Mouse (Mus musculus): Measurements from ENCODE around the gene Ccdc15. TPM values are rescaled to one million over a fixed set of nuclear protein-coding genes. Genes with fewer than 3 reads are reported as not detected.
"Not testable (repeated sequence)": the region's sequence is repeated elsewhere in the genome, so short reads cannot be mapped to it uniquely, and the experiment has no call there.

The Ccdc15 gene
- polyA plus RNA-seq, 1 experiment from 2014 or later: 8.7 TPM

- Histone ChIP-seq H3K27me3 (ENCODE audit: control insufficient read depth, insufficient read depth, low read length) (no peaks in the 10 kb centered on the region), H3K36me3 (ENCODE audit: control insufficient read depth, insufficient read depth, low read length) (no peaks in the 10 kb centered on the region), H3K4me2 (ENCODE audit: low read depth, low read length) (no peak overlapping the region), H3K9me3 (ENCODE audit: control insufficient read depth, low read length) (no peaks in the 10 kb centered on the region), H3K27ac (ENCODE audit: low read depth, low read length) (no peak overlapping the region), H3K4me1 (ENCODE audit: control insufficient read depth, insufficient read depth, low read length) (no peaks in the 10 kb centered on the region), H3K9ac (replicated peaks; ENCODE audit: low read depth, low read length) (no peak overlapping the region), H3K4me3 (ENCODE audit: low read depth, low read length) (no peak overlapping the region)
- 83% methylated on average over 1 of the region's 1 CpGs for WGBS
- ATAC-seq (ENCODE audit: low read depth): no peak
Observed at GRCm38 (mm10) chr9:37301720-37302119, 46.5 kb downstream of the Ccdc15 start.

- not testable (repeated sequence) for H3K4me1 ChIP-seq (ENCODE audit: control insufficient read depth, insufficient read depth, low read length); H3K36me3 ChIP-seq (ENCODE audit: control insufficient read depth, insufficient read depth, low read length); H3K27ac ChIP-seq (ENCODE audit: low read depth, low read length); H3K9ac ChIP-seq (replicated peaks; ENCODE audit: low read depth, low read length); H3K4me2 ChIP-seq (ENCODE audit: low read depth, low read length); H3K4me3 ChIP-seq (ENCODE audit: low read depth, low read length); ATAC-seq (ENCODE audit: low read depth); H3K27me3 ChIP-seq (ENCODE audit: control insufficient read depth, insufficient read depth, low read length); H3K9me3 ChIP-seq (ENCODE audit: control insufficient read depth, low read length)
- 80% methylated on average over 1 of the region's 1 CpGs for WGBS
Observed at GRCm38 (mm10) chr9:37300501-37300900, 47.7 kb downstream of the Ccdc15 start.

- Histone ChIP-seq H3K4me3 (ENCODE audit: low read depth, low read length) (no peak overlapping the region), H3K9ac (replicated peaks; ENCODE audit: low read depth, low read length) (no peak overlapping the region), H3K4me1 (ENCODE audit: control insufficient read depth, insufficient read depth, low read length) (no peaks in the 10 kb centered on the region), H3K27me3 (ENCODE audit: control insufficient read depth, insufficient read depth, low read length) (no peaks in the 10 kb centered on the region), H3K9me3 (ENCODE audit: control insufficient read depth, low read length) (no peaks in the 10 kb centered on the region), H3K36me3 (ENCODE audit: control insufficient read depth, insufficient read depth, low read length) (no peaks in the 10 kb centered on the region), H3K27ac (ENCODE audit: low read depth, low read length) (no peak overlapping the region), H3K4me2 (ENCODE audit: low read depth, low read length) (no peak overlapping the region)
- no peak for ATAC-seq (ENCODE audit: low read depth)
Observed at GRCm38 (mm10) chr9:37295586-37295985, 52.6 kb downstream of the Ccdc15 start.

GRCm38 (mm10) chr9:37266622-37267021, 81.6 kb downstream of the Ccdc15 start:
- Histone ChIP-seq H3K36me3 (ENCODE audit: control insufficient read depth, insufficient read depth, low read length) (no peaks in the 10 kb centered on the region), H3K4me3 (ENCODE audit: low read depth, low read length) (no peak overlapping the region), H3K27me3 (ENCODE audit: control insufficient read depth, insufficient read depth, low read length) (no peaks in the 10 kb centered on the region), H3K9ac (replicated peaks; ENCODE audit: low read depth, low read length) (no peak overlapping the region), H3K27ac (ENCODE audit: low read depth, low read length) (no peak overlapping the region), H3K4me1 (ENCODE audit: control insufficient read depth, insufficient read depth, low read length) (no peaks in the 10 kb centered on the region), H3K9me3 (ENCODE audit: control insufficient read depth, low read length) (no peaks in the 10 kb centered on the region), H3K4me2 (ENCODE audit: low read depth, low read length) (no peak overlapping the region)
- 88% methylated on average over 2 of the region's 2 CpGs for WGBS
- ATAC-seq (ENCODE audit: low read depth): no peak

GRCm38 (mm10) chr9:37255889-37256225, 92.4 kb downstream of the Ccdc15 start:
- 30% methylated on average over 7 of the region's 7 CpGs for WGBS
- peak; percentile 80 for ATAC-seq (ENCODE audit: low read depth)

GRCm38 (mm10) chr9:37255149-37255888, 92.9 kb downstream of the Ccdc15 start, which contains the start of gene Slc37a2:
Gene Slc37a2 (minus strand): TSS chr9:37255738.
- Histone ChIP-seq H3K4me1 (ENCODE audit: control insufficient read depth, insufficient read depth, low read length) (peaks cover 6% of the 10 kb centered on the region; the same call in 1 of the 2 replicates), H3K4me2 (ENCODE audit: low read depth, low read length) (peak within 1 kb of the TSS; percentile 72), H3K9me3 (ENCODE audit: control insufficient read depth, low read length) (no peaks in the 10 kb centered on the region), H3K4me3 (ENCODE audit: low read depth, low read length) (peak within 1 kb of the TSS; percentile 29), H3K27me3 (ENCODE audit: control insufficient read depth, insufficient read depth, low read length) (peaks cover 4% of the 10 kb centered on the region; the same call in 1 of the 2 replicates), H3K36me3 (ENCODE audit: control insufficient read depth, insufficient read depth, low read length) (no peaks in the 10 kb centered on the region), H3K9ac (replicated peaks; ENCODE audit: low read depth, low read length) (peak within 1 kb of the TSS; percentile 39), H3K27ac (ENCODE audit: low read depth, low read length) (no peak within 1 kb of the TSS)
- ATAC-seq (ENCODE audit: low read depth): peak; percentile 83
- WGBS: 2% methylated on average over 38 of the region's 38 CpGs

More at GRCm38 (mm10) chr9:37255889-37256225, 92.4 kb downstream of the Ccdc15 start:
- Histone ChIP-seq H3K4me1 (ENCODE audit: control insufficient read depth, insufficient read depth, low read length) (peaks cover 6% of the 10 kb centered on the region; the same call in 1 of the 2 replicates), H3K36me3 (ENCODE audit: control insufficient read depth, insufficient read depth, low read length) (no peaks in the 10 kb centered on the region), H3K9ac (replicated peaks; ENCODE audit: low read depth, low read length) (no peak overlapping the region), H3K27ac (ENCODE audit: low read depth, low read length) (no peak overlapping the region), H3K4me3 (ENCODE audit: low read depth, low read length) (no peak overlapping the region), H3K9me3 (ENCODE audit: control insufficient read depth, low read length) (no peaks in the 10 kb centered on the region), H3K4me2 (ENCODE audit: low read depth, low read length) (peak overlapping the region; percentile 72), H3K27me3 (ENCODE audit: control insufficient read depth, insufficient read depth, low read length) (peaks cover 4% of the 10 kb centered on the region; the same call in 1 of the 2 replicates)

GRCm38 (mm10) chr9:37254531-37255110, 93.6 kb downstream of the Ccdc15 start:
- no peak overlapping the region for H3K9ac ChIP-seq (replicated peaks; ENCODE audit: low read depth, low read length)

GRCm38 (mm10) chr9:37250631-37251030, 97.6 kb downstream of the Ccdc15 start:
- Histone ChIP-seq H3K4me3 (ENCODE audit: low read depth, low read length) (no peak overlapping the region), H3K4me2 (ENCODE audit: low read depth, low read length) (no peak overlapping the region), H3K4me1 (ENCODE audit: control insufficient read depth, insufficient read depth, low read length) (peaks cover 4% of the 10 kb centered on the region; the same call in 1 of the 2 replicates), H3K9me3 (ENCODE audit: control insufficient read depth, low read length) (no peaks in the 10 kb centered on the region), H3K27me3 (ENCODE audit: control insufficient read depth, insufficient read depth, low read length) (peaks cover 4% of the 10 kb centered on the region; the same call in 1 of the 2 replicates), H3K36me3 (ENCODE audit: control insufficient read depth, insufficient read depth, low read length) (no peaks in the 10 kb centered on the region), H3K27ac (ENCODE audit: low read depth, low read length) (no peak overlapping the region), H3K9ac (replicated peaks; ENCODE audit: low read depth, low read length) (no peak overlapping the region)
- WGBS: 88% methylated on average over 6 of the region's 6 CpGs
- no peak for ATAC-seq (ENCODE audit: low read depth)

More at GRCm38 (mm10) chr9:37254531-37255110, 93.6 kb downstream of the Ccdc15 start:
- Histone ChIP-seq H3K36me3 (ENCODE audit: control insufficient read depth, insufficient read depth, low read length) (no peaks in the 10 kb centered on the region), H3K9me3 (ENCODE audit: control insufficient read depth, low read length) (no peaks in the 10 kb centered on the region), H3K27me3 (ENCODE audit: control insufficient read depth, insufficient read depth, low read length) (peaks cover 4% of the 10 kb centered on the region; the same call in 1 of the 2 replicates), H3K27ac (ENCODE audit: low read depth, low read length) (no peak overlapping the region), H3K4me3 (ENCODE audit: low read depth, low read length) (peak overlapping the region; percentile 29; the same call in 1 of the 2 replicates), H3K4me2 (ENCODE audit: low read depth, low read length) (peak overlapping the region; percentile 72), H3K4me1 (ENCODE audit: control insufficient read depth, insufficient read depth, low read length) (peaks cover 6% of the 10 kb centered on the region; the same call in 1 of the 2 replicates)
- WGBS: 23% methylated on average over 6 of the region's 6 CpGs
- ATAC-seq (ENCODE audit: low read depth): no peak

- no peak overlapping the region for H3K4me3 ChIP-seq (ENCODE audit: low read depth, low read length)
- H3K27me3 ChIP-seq (ENCODE audit: control insufficient read depth, insufficient read depth, low read length): peaks cover 4% of the 10 kb centered on the region; the same call in 1 of the 2 replicates
- H3K9ac ChIP-seq (replicated peaks; ENCODE audit: low read depth, low read length): no peak overlapping the region
- WGBS: 92% methylated on average over 3 of the region's 3 CpGs
- H3K36me3 ChIP-seq (ENCODE audit: control insufficient read depth, insufficient read depth, low read length): no peaks in the 10 kb centered on the region
- no peaks in the 10 kb centered on the region; the same call in 1 of the 2 replicates for H3K4me1 ChIP-seq (ENCODE audit: control insufficient read depth, insufficient read depth, low read length)
- H3K27ac ChIP-seq (ENCODE audit: low read depth, low read length): no peak overlapping the region
- no peak overlapping the region for H3K4me2 ChIP-seq (ENCODE audit: low read depth, low read length)
- ATAC-seq (ENCODE audit: low read depth): no peak
- no peaks in the 10 kb centered on the region for H3K9me3 ChIP-seq (ENCODE audit: control insufficient read depth, low read length)
Observed at GRCm38 (mm10) chr9:37249976-37250375, 98.3 kb downstream of the Ccdc15 start.
